Mouse (Mus musculus) lung, embryonic 16.5 days (tissue): ENCODE data around the gene Ascc1. TPM values are rescaled to one million over a fixed set of nuclear protein-coding genes. Genes with fewer than 3 reads are reported as not detected.
A peak's percentile ranks its signal among the peaks of the same experiment; 100 is the strongest.
"Not testable (repeated sequence)": the region's sequence is repeated elsewhere in the genome, so short reads cannot be mapped to it uniquely, and the experiment has no call there.

Experiments used
- ATAC-seq: fragments of 200-750 bp; cut with Nextera tagmentation; 2 replicates; pipeline ENCODE4 v1.8.0; 2017; ENCODE audit warnings: low read depth, mild to moderate bottlenecking, moderate library complexity
- H3K27ac ChIP-seq: fragments of 300-500 bp; sonication (generic); 2 replicates; pipeline ENCODE4 v1.5.1; 2014; ENCODE audit warnings: mild to moderate bottlenecking, control low read depth, low read length
- H3K27me3 ChIP-seq: fragments of 300-500 bp; sonication (generic); 2 replicates; pipeline ENCODE4 v1.6.1; 2014; ENCODE audit warnings: low read depth, low read length, mixed read lengths; ENCODE audit not compliant: control insufficient read depth, insufficient read depth
- H3K36me3 ChIP-seq: fragments of 300-500 bp; sonication (generic); 2 replicates; pipeline ENCODE4 v1.6.1; 2014; ENCODE audit warnings: low read length; ENCODE audit not compliant: control insufficient read depth, insufficient read depth
- H3K4me1 ChIP-seq: fragments of 300-500 bp; sonication (generic); replicated peaks from 2 replicates; pipeline ENCODE4 v1.6.1; 2014; ENCODE audit warnings: low read length, mixed read lengths; ENCODE audit not compliant: control insufficient read depth, insufficient read depth
- H3K4me2 ChIP-seq: fragments of 300-500 bp; sonication (generic); 2 replicates; pipeline ENCODE4 v1.6.1; 2014; ENCODE audit warnings: low read depth, low read length, control low read depth
- H3K4me3 ChIP-seq: fragments of 300-500 bp; sonication (generic); 2 replicates; pipeline ENCODE4 v1.5.1; 2014; ENCODE audit warnings: mild to moderate bottlenecking, low read length, control low read depth
- H3K9ac ChIP-seq: fragments of 300-500 bp; sonication (generic); 2 replicates; pipeline ENCODE4 v1.6.1; 2014; ENCODE audit warnings: low read length, control low read depth
- H3K9me3 ChIP-seq: fragments of 300-500 bp; sonication (generic); 2 replicates; pipeline ENCODE4 v1.6.1; 2016; ENCODE audit warnings: low read length; ENCODE audit not compliant: control insufficient read depth
- WGBS: fragments of 180-500 bp; shearing (Covaris S2); extraction: QIAGEN DNeasy Blood & Tissue Kit; methylation state at CpG from one replicate; pipeline ENCODE4 v1.1.7; 2014; 5-methylcytosine and 5-hydroxymethylcytosine counted together
- microRNA-seq: library from miRNA; unstranded; fragments of <30 nt; microRNA quantifications from one replicate; pipeline ENCODE4, GENCODE M21; 2016
- polyA plus RNA-seq: library from polyadenylated mRNA; unstranded; fragments of >200 nt; fragmentation: Nextera tagmentation; extraction: Ambion mirVana; gene quantifications from 2 replicates; pipeline ENCODE4 v1.2.1, GENCODE M21; 2015

The Ascc1 gene
- polyA plus RNA-seq, 1 experiment from 2014 or later: 48.2 TPM

GRCm38 (mm10) chr10:60136010-60136409 is 133.4 kb downstream of the Ascc1 start:
- not testable (repeated sequence) for H3K9ac ChIP-seq, ATAC-seq, H3K36me3 ChIP-seq, H3K4me3 ChIP-seq, H3K4me2 ChIP-seq, H3K4me1 ChIP-seq, H3K9me3 ChIP-seq, H3K27ac ChIP-seq, H3K27me3 ChIP-seq
- 54% methylated on average over 1 of the region's 1 CpGs for WGBS

- Histone ChIP-seq H3K4me3 (no peak overlapping the region), H3K27ac (peak overlapping the region; percentile 25), H3K9me3 (peaks cover 3% of the 10 kb centered on the region; the same call in 1 of the 2 replicates), H3K27me3 (no peaks in the 10 kb centered on the region), H3K4me1 (peaks cover 6% of the 10 kb centered on the region), H3K36me3 (no peaks in the 10 kb centered on the region), H3K9ac (no peak overlapping the region), H3K4me2 (no peak overlapping the region)
- no peak for ATAC-seq
- WGBS: 49% methylated on average over 7 of the region's 7 CpGs
These were observed 134.3 kb downstream of the Ascc1 start for GRCm38 (mm10) chr10:60136935-60137334.

- no peaks in the 10 kb centered on the region for H3K36me3 ChIP-seq
- no peak for ATAC-seq
- WGBS: 73% methylated on average over 5 of the region's 5 CpGs
- no peak overlapping the region for H3K4me2 ChIP-seq
- no peaks in the 10 kb centered on the region for H3K27me3 ChIP-seq
- no peak overlapping the region for H3K27ac ChIP-seq
- no peak overlapping the region for H3K9ac ChIP-seq
- peaks cover 3% of the 10 kb centered on the region; the same call in 1 of the 2 replicates for H3K9me3 ChIP-seq
- H3K4me3 ChIP-seq: no peak overlapping the region
- peaks cover 6% of the 10 kb centered on the region for H3K4me1 ChIP-seq
These were observed 136.1 kb downstream of the Ascc1 start for GRCm38 (mm10) chr10:60138680-60139079.

- Histone ChIP-seq H3K4me2 (no peak overlapping the region), H3K9me3 (peaks cover 3% of the 10 kb centered on the region; the same call in 1 of the 2 replicates), H3K27ac (no peak overlapping the region), H3K4me3 (no peak overlapping the region), H3K36me3 (no peaks in the 10 kb centered on the region), H3K4me1 (peaks cover 6% of the 10 kb centered on the region), H3K27me3 (no peaks in the 10 kb centered on the region), H3K9ac (no peak overlapping the region)
- 84% methylated on average over 4 of the region's 4 CpGs for WGBS
- no peak for ATAC-seq
These were observed 138.1 kb downstream of the Ascc1 start for GRCm38 (mm10) chr10:60140751-60141150.

GRCm38 (mm10) chr10:60141656-60142160 is 139.1 kb downstream of the Ascc1 start:
- H3K4me1 ChIP-seq: peaks cover 2% of the 10 kb centered on the region
- H3K9me3 ChIP-seq: peaks cover 3% of the 10 kb centered on the region; the same call in 1 of the 2 replicates
- no peaks in the 10 kb centered on the region for H3K27me3 ChIP-seq
- no peak for ATAC-seq
- H3K4me3 ChIP-seq: no peak overlapping the region
- no peak overlapping the region for H3K4me2 ChIP-seq
- WGBS: 83% methylated on average over 3 of the region's 3 CpGs
- H3K27ac ChIP-seq: no peak overlapping the region
- H3K36me3 ChIP-seq: no peaks in the 10 kb centered on the region
- no peak overlapping the region for H3K9ac ChIP-seq

- H3K36me3 ChIP-seq, H3K27ac ChIP-seq, H3K27me3 ChIP-seq, H3K9me3 ChIP-seq, H3K4me3 ChIP-seq, H3K9ac ChIP-seq, H3K4me1 ChIP-seq, H3K4me2 ChIP-seq, ATAC-seq: not testable (repeated sequence)
- WGBS: 63% methylated on average over 10 of the region's 10 CpGs
These were observed 145.0 kb downstream of the Ascc1 start for GRCm38 (mm10) chr10:60147510-60148047.

GRCm38 (mm10) chr10:60148087-60148486 is 145.5 kb downstream of the Ascc1 start:
- Histone ChIP-seq H3K4me2 (no peak overlapping the region), H3K4me1 (no peaks in the 10 kb centered on the region), H3K27me3 (no peaks in the 10 kb centered on the region), H3K27ac (no peak overlapping the region), H3K9ac (no peak overlapping the region), H3K4me3 (no peak overlapping the region), H3K9me3 (no peaks in the 10 kb centered on the region), H3K36me3 (no peaks in the 10 kb centered on the region)
- peak; percentile 59; the same call in 1 of the 2 replicates for ATAC-seq
- WGBS: 3% methylated on average over 5 of the region's 5 CpGs

Small RNA genes lying within 50 kb of the gene (microRNA-seq; reads per million reads assigned to microRNA genes)
- gene Mir6906: not detected

Other genes with a start within 250 kb of the Ascc1 start
- 24.2 and 27.1 TPM in 2 replicates for gene Dnajb12, start 123.2 kb upstream of the Ascc1 start, polyA plus RNA-seq
- 36.3 and 39.3 TPM in 2 replicates for gene Ddit4, start 51.0 kb upstream of the Ascc1 start, polyA plus RNA-seq
- 103 and 104 TPM in 2 replicates for gene Anapc16, start 330 bp downstream of the Ascc1 start, polyA plus RNA-seq
- 4.4 and 4.7 TPM in 2 replicates for gene Spock2, start 103.4 kb downstream of the Ascc1 start, polyA plus RNA-seq
- 1.8 and 2.1 TPM in 2 replicates for gene Chst3, start 216.5 kb downstream of the Ascc1 start, polyA plus RNA-seq